Mouse (Mus musculus) intestine, postnatal 0 days (tissue): ENCODE data around the gene Col2a1. TPM values are rescaled to one million over a fixed set of nuclear protein-coding genes. Genes with fewer than 3 reads are reported as not detected.

ENCODE experiments used
- ATAC-seq: fragments of 200-750 bp; cut with Nextera tagmentation; 2 replicates; pipeline ENCODE4 v1.8.0; 2017; ENCODE audit warnings: mild to moderate bottlenecking, moderate TSS enrichment, moderate library complexity
- H3K27ac ChIP-seq: fragments of 300-500 bp; sonication (generic); 2 replicates; pipeline ENCODE4 v1.5.1; 2014; ENCODE audit warnings: mild to moderate bottlenecking, low read depth, low read length, moderate library complexity
- H3K27me3 ChIP-seq: fragments of 300-500 bp; sonication (generic); replicated peaks from 2 replicates; pipeline ENCODE4 v1.6.1; 2014; ENCODE audit warnings: low read length, mixed read lengths; ENCODE audit not compliant: control insufficient read depth, insufficient read depth
- H3K36me3 ChIP-seq: fragments of 300-500 bp; sonication (generic); 2 replicates; pipeline ENCODE4 v1.6.1; 2014; ENCODE audit warnings: mild to moderate bottlenecking, moderate library complexity; ENCODE audit not compliant: control insufficient read depth, insufficient read depth
- H3K4me1 ChIP-seq: fragments of 300-500 bp; sonication (generic); replicated peaks from 2 replicates; pipeline ENCODE4 v1.6.1; 2014; ENCODE audit warnings: antibody characterized with exemption, low read length, mixed read lengths; ENCODE audit not compliant: control insufficient read depth, insufficient read depth
- H3K4me2 ChIP-seq: fragments of 300-500 bp; sonication (generic); replicated peaks from 2 replicates; pipeline ENCODE4 v1.6.1; 2014; ENCODE audit warnings: low read depth, mild to moderate bottlenecking, moderate library complexity
- H3K4me3 ChIP-seq: fragments of 300-500 bp; sonication (generic); 2 replicates; pipeline ENCODE4 v1.5.1; 2014; ENCODE audit warnings: low read depth, low read length
- H3K9ac ChIP-seq: fragments of 300-500 bp; sonication (generic); 2 replicates; pipeline ENCODE4 v1.6.1; 2014; ENCODE audit warnings: mild to moderate bottlenecking, low read depth, low read length
- H3K9me3 ChIP-seq: fragments of 300-500 bp; sonication (generic); 2 replicates; pipeline ENCODE4 v1.6.1; 2016; ENCODE audit warnings: mixed run types; ENCODE audit not compliant: control insufficient read depth
- CTCF ChIP-seq: sonication (generic); IDR thresholded peaks from 2 replicates; pipeline ENCODE4 v1.5.1; 2016; ENCODE audit warnings: low read depth, mild to moderate bottlenecking, control low read depth, antibody characterized with exemption, moderate library complexity
- WGBS: fragments of 180-500 bp; shearing (Covaris S2); extraction: QIAGEN DNeasy Blood & Tissue Kit; methylation state at CpG from one replicate; pipeline ENCODE4 v1.1.7; 2014; 5-methylcytosine and 5-hydroxymethylcytosine counted together
- polyA plus RNA-seq: library from polyadenylated mRNA; unstranded; fragments of >200 nt; fragmentation: Nextera tagmentation; extraction: Ambion mirVana; gene quantifications from 2 replicates; pipeline ENCODE4 v1.2.1, GENCODE M21; 2015

Gene Col2a1
- polyA plus RNA-seq, 1 experiment from 2014 or later: 0.09 TPM

DNA sequence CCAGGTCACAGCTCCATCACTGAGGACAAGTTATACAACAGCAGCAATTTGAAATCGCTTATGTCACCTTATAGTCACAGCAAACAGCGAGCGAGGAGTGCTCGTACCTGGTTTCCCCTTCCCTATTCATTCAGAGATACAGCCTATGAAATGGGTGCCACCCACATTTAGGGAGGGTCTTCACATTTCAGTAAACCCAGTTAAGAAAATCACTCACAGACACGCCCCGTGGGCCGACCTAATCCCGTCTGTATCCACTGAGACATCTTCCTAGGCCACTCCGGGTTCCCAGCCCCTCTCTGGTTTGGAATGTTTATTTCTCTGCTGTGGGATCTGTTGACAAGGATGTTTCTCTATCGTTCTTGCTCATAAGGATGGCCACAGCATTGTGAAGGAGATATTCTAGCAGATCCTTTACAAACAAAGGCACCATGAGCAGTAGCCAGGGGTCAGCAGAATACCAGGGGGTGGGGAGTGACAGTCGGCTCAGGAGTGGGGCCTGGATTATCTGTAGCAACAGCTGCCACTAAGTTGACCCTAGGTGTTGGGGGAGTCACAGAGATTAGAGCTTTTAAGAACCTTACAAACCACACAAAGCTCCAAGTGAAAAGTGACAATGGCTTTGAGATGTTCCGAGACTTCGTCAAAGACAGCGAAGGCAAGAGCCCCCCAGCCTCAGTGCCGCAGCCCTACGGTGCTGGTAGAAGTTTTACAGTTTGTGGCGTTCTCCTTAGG, 39.0 kb downstream of the Col2a1 start:
- 73% methylated on average over 17 of the region's 17 CpGs for WGBS
- no peak overlapping the region for H3K4me3 ChIP-seq
- H3K4me1 ChIP-seq: no peaks in the 10 kb centered on the region
- no peaks in the 10 kb centered on the region; the same call in 1 of the 2 replicates for H3K36me3 ChIP-seq
- H3K27ac ChIP-seq: no peak overlapping the region
- ATAC-seq: no peak
- no peak overlapping the region for H3K4me2 ChIP-seq
- no peak for TF ChIP-seq CTCF
- H3K9ac ChIP-seq: no peak overlapping the region
- no peaks in the 10 kb centered on the region for H3K9me3 ChIP-seq
- H3K27me3 ChIP-seq: no peaks in the 10 kb centered on the region

DNA sequence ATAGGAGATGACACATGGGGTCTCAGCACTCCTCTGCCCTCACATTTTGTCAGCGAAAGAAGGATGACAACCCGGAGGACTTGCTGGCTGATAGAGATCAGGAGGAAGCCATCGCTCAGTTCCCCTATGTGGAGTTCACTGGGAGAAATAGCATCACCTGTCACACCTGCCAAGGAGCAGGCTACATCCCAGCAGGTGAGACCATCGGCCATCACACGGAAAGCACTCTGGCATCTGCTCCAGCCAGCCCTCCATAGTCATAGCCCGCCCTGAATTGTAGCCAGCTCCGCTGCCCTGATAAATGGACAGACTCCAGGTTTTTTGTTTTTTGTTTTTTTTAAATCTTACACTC, 39.7 kb downstream of the Col2a1 start:
- Histone ChIP-seq H3K27me3 (no peaks in the 10 kb centered on the region), H3K9me3 (no peaks in the 10 kb centered on the region), H3K4me3 (peak overlapping the region; percentile 72), H3K36me3 (no peaks in the 10 kb centered on the region; the same call in 1 of the 2 replicates), H3K9ac (peak overlapping the region; percentile 56; the same call in 1 of the 2 replicates), H3K27ac (no peak overlapping the region), H3K4me2 (peak overlapping the region; percentile 94), H3K4me1 (no peaks in the 10 kb centered on the region)
- no peak for TF ChIP-seq CTCF
- ATAC-seq: no peak; the same call in 1 of the 2 replicates
- 28% methylated on average over 7 of the region's 7 CpGs for WGBS

DNA sequence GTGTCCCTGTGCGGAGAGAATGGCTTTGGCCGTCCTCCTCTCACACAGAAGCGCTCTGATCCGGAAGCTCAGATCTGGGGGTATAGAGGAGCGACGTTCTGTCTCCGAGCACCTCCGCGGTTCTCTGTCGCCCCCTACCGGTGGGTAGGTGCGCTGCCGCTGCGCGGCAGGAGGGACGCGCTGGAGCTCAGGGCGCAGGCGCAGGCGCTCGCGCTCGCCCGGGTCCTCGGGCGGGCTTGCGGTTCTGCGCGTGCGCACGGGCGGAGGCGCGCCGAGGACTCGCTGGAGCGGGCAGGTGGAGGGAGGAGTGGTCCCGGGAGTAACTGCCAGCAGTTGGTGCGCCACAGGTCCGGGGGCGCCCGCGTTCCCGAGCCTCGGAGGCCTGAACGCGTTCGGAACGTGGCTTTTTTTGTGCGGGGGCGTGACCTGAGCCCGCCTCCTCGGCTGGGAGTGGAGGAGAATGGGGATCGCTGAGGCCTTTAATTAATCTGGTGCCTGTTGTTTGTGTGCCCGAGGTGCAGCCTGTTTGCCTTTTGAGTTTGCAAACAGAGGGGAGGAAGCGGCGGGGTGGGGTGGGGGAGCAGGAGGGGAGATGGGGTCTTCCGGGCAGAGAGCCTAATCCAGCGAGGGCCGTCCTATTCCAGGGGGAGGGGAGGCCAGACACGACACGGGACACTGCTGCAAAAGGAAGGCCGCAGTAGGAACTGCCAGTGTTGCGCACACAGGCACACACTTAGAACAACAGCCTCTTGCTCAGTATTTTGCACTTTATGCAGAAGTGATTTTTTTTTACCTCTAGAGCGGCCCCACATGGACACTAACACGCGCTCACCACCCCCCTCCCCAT, 40.3 kb downstream of the Col2a1 start, which contains the start of gene Tmem106c:
Tmem106c (plus strand) TSS at position 212 of the 847 bp plus-strand sequence.
- H3K36me3 ChIP-seq: no peaks in the 10 kb centered on the region; the same call in 1 of the 2 replicates
- H3K4me3 ChIP-seq: peak within 1 kb of the TSS; percentile 72
- no peaks in the 10 kb centered on the region for H3K4me1 ChIP-seq
- H3K27ac ChIP-seq: peak within 1 kb of the TSS; percentile 46
- 1% methylated on average over 67 of the region's 67 CpGs for WGBS
- ATAC-seq: peak; percentile 89
- H3K27me3 ChIP-seq: no peaks in the 10 kb centered on the region
- peak within 1 kb of the TSS; percentile 56 for H3K9ac ChIP-seq
- H3K4me2 ChIP-seq: peak within 1 kb of the TSS; percentile 94
- H3K9me3 ChIP-seq: no peaks in the 10 kb centered on the region
- peak; percentile 97 for TF ChIP-seq CTCF

DNA sequence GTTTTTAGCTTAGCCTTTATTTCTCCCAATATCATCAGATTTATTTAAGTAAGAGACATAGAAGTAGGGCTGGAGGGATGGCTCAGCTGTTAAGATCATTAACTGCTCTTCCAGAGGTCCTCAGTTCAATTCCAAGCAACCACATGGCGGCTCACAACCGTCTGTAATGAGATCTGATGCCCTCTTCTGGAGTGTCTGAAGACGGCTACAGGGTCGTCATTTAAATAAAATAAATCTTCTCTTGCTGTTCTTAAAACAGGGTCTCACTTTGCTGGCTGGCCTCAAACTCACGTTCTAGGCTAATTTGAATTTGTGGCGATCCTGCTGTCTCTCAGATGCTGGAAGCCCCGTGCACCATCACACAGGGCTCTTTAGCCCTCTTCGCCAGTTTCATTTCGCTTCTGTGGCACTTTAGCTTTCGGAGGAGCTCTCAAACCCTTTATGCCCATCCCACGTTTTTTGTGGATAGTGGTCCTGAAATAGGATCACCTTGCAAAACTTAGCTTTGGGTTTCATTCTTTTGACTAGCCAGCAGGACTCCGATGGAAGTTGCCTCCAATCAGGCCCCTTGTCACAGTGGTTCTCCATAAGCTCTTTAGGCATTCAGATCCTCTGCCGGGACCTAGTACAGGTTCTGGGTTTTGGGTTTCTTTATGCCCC, 41.0 kb downstream of the Col2a1 start:
- TF ChIP-seq CTCF: peak; percentile 45
- Histone ChIP-seq H3K36me3 (no peaks in the 10 kb centered on the region; the same call in 1 of the 2 replicates), H3K4me3 (peak overlapping the region; percentile 72), H3K27me3 (no peaks in the 10 kb centered on the region), H3K9ac (peak overlapping the region; percentile 56), H3K4me2 (peak overlapping the region; percentile 94), H3K4me1 (no peaks in the 10 kb centered on the region), H3K9me3 (no peaks in the 10 kb centered on the region), H3K27ac (no peak overlapping the region; the same call in 1 of the 2 replicates)
- no peak for ATAC-seq
- 10% methylated on average over 13 of the region's 13 CpGs for WGBS

DNA sequence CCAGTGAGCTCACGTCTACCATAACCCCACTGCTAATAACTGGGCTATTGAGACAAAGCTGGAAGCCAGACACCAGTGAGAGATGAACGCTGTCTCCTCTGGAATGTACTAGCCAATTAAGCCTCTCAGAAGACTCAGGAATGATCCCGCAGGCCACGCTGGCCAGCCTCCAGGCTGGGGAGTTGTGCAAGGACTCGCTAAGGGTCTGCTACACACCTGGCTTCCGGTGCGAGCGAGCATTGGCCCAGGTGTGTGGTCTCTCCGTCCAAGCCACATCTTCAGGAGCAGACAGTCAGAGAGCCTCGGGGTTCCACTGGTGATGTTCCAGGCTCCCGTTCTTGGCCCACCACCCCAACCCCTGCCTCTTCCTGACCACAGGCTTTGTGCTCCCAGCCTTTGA, 48.1 kb downstream of the Col2a1 start:
- H3K4me2 ChIP-seq: no peak overlapping the region
- H3K36me3 ChIP-seq: no peaks in the 10 kb centered on the region
- WGBS: 64% methylated on average over 11 of the region's 11 CpGs
- no peak for ATAC-seq
- H3K4me3 ChIP-seq: no peak overlapping the region
- no peaks in the 10 kb centered on the region for H3K4me1 ChIP-seq
- no peak overlapping the region for H3K9ac ChIP-seq
- no peaks in the 10 kb centered on the region for H3K27me3 ChIP-seq
- TF ChIP-seq CTCF: no peak
- H3K27ac ChIP-seq: no peak overlapping the region
- H3K9me3 ChIP-seq: no peaks in the 10 kb centered on the region

DNA sequence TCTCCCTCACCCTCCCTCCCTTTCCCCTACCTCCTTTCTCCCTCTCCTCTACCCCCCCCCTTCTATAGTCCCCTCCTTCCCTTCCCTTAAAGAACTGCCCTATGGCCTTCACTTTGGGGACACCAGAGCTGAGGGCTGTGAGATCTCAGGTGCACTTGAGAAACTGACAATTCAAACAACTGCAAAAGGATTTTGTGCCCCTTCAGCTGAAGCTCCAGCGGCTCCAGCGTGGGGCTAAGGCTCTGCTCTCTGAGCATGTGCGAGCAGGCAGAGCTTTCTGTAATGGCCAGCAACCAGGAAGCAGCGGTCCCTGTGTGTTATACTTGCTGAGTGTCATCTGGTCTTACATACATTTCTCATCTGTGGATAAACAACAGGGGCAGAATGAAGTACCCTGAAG, 48.8 kb downstream of the Col2a1 start:
- Histone ChIP-seq H3K4me3 (no peak overlapping the region), H3K4me2 (no peak overlapping the region), H3K4me1 (no peaks in the 10 kb centered on the region), H3K27ac (no peak overlapping the region), H3K9ac (no peak overlapping the region), H3K9me3 (no peaks in the 10 kb centered on the region), H3K27me3 (no peaks in the 10 kb centered on the region), H3K36me3 (no peaks in the 10 kb centered on the region)
- WGBS: 30% methylated on average over 4 of the region's 4 CpGs
- TF ChIP-seq CTCF: no peak
- ATAC-seq: no peak
